Mouse (Mus musculus) fat pad, adult 2 months (tissue): ENCODE results near the gene Bsdc1.
"Not testable (repeated sequence)": the region's sequence is repeated elsewhere in the genome, so short reads cannot be mapped to it uniquely, and the experiment has no call there.

ENCODE experiments used
- DNase-seq: peaks from one replicate; pipeline ENCODE4 v3.0.0-alpha.2; 2011; ENCODE audit warnings: low read depth, low spot score; ENCODE audit errors: extremely low read depth

The Bsdc1 gene

DNA sequence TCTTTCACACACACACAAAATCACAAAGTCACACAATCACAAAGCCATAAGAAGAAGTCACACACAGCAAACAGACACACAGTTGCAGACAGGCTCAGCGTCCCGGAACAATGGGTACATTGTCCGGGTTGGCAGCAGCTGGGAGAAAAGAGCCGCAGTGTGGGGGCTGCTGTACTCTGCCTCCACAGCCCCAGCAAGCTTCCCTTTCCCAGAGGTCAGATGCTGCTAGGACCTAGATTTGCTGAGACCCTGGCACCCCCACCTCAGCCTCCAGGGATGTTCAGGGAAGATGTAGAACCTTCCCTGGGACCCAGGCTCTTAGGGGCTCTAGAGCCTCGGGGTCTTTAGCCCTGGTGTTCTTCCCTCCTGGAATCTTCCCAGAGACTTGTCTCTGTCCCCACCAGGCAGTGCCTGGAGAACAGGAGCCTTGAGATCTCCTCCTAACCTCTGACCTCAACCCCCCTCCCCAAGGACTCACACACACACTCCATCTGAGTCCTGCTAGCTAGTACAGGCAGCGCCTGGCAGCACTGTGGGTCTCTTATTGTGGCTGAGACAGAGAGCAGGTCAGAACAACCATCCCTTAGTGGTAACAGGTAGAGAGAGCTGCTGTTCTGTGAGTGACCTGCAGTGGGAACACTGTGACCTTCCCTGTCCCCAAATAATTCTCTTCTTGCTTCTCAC lies 50.2 kb downstream of the Bsdc1 start:
- DNase-seq, result no peak

DNA sequence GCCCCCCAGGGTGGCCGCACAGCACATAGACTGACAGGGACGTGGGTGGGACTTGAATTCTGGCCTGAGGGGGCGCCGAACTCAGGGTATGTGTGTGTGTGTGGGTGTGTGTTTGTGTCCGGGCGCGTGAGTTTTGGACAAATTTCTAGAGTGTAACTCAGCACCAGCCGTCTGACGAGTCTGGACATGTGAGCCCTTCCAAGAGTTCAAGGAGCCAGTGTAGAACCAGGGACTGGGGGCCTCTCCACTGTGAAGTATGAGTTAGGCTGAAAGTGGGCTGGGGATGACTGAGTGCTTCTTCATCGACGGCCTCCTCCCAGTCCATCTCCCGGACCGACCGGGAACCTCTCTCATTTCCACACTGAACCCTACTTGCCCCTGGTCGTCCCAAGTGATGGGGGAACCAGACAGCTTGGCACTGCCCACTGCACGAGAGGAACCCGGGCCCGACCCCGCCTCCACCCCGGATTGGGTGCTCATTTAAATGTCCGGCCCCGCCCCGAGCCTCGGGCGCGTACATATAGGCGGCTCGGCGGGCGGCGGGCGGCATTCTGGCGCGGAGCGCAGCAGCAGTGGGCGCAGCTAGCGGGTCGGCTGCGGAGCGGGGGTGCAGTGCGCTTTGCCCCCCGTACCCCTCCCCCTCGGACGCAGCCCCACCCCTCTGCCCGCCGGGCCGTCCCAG lies 51.8 kb downstream of the Bsdc1 start, which contains the start of gene Marcksl1:
Gene Marcksl1 (plus strand): TSS at position 496 of the 682 bp plus-strand sequence.
- peak; percentile 40 for DNase-seq

DNA sequence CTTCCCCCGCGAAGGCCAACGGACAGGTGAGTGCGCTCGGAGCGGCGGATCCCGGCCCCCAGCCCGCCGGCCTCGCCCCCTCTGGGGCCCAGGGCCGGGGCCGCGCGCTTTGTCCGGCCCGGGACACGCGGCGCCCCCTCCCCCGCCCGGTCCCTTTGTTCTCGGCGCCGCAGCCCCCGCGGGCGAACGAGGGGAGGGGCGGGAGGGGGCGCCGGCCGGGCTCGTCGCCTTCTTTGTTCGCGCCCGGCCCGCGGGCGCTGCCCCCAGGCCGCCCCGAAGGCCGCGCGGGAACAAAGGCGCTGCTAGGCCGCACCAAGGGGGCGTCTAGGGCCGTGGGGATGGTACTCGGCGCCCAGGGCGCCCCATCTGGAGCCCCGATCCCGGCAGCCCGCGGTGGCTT lies 52.5 kb downstream of the Bsdc1 start:
- DNase-seq, result no peak

DNA sequence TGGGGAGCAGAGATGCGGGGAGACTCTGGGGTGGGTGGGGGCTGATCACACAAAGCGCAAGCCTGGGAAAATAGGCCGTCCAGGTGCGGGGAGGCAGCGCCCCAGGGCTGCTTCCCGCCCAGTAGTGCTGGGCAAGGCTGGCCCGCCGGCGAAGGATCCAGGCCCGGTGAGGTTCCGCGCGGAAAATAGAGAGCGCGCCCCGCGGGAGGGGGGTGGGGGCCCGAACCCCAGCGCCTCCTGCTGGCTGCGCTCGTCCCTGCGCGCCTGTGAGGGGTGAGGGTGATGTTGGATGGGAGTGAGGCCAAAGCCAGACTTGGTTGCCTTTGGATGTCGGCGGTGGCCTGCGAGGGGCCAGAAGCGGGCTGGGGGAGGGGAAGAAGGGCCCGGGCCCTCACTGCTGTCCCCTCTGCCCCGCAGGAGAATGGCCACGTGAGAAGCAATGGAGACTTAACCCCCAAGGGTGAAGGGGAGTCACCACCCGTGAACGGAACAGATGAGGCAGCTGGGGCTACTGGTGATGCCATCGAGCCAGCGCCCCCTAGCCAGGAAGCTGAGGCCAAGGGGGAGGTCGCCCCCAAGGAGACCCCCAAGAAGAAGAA lies 53.0 kb downstream of the Bsdc1 start:
- no peak for DNase-seq

DNA sequence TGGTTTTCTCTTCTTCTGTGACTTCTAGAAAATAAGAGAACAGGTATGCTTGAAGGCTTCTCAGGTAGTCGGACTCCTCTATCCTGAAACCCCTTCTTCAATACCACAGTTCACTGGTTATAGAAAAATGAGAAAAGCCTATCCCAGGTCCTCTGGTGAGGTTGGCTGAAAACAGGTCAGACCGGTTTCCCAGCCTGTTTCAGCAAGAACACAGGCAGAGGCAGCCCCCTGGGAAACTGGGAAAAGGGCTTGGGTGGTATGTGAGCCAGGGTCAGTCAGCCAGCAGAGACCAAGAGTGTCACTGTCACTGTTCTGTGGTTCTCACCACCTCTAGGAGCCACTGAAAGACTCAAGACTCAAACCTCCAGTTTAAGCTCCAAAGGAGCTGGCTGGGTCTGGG lies 55.5 kb downstream of the Bsdc1 start:
- no peak for DNase-seq

DNA sequence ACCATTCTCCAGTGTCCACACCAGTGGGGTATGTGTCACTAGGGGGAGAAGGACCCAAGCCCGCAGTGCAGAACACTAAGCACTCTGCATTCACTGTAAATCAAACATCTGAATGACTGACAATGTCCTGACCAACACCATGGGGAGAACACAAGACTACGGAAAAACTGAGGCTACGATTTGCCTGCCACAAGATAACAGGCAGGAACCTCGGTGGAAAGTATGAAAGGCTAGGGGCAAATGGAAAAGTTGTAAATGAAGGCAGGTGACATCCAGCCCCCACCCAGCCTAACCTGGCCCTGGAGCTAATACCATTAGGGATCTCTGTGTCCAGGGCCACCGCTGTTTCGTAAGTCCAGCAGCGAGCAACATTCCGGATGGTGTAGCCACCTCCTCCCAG lies 57.1 kb downstream of the Bsdc1 start:
- DNase-seq, result no peak

DNA sequence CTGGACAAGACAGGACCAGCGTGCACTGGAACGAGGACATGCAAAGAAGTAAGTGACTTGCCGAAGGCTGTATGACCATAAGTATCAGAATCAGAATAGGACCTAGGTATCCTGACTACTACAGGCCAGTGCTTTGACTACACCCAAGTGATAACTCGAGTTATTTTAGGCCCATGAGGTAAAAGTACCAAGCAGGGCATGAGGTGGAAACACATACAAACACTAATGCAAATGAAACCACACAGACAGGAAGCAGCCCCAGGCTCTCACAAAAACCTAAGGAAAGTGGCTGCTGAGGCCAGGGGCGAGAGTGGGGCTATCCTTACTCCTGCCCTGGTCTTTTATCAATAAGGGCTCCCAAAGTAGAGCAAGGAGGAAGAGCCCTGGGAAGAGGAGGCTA lies 64.0 kb downstream of the Bsdc1 start:
- no peak for DNase-seq

DNA sequence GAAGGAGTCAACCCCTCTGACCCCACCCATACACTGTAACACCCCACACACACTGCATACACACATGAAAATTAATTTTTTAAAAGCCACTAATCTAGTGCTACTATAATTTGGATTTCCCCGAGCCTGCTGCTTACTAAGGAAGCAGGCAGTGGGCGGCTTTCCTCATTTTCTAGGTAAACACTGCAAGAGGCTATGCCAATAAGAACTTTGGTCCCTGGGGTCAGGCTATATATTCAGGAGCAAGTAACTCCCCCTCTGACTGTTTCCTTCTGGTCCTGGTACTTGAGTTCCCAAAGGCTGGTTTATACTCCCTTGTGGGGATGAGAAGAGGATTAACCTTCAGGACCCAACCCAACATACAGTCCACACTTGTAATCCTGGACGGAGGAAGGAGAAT lies 64.5 kb downstream of the Bsdc1 start:
- no peak for DNase-seq

DNA sequence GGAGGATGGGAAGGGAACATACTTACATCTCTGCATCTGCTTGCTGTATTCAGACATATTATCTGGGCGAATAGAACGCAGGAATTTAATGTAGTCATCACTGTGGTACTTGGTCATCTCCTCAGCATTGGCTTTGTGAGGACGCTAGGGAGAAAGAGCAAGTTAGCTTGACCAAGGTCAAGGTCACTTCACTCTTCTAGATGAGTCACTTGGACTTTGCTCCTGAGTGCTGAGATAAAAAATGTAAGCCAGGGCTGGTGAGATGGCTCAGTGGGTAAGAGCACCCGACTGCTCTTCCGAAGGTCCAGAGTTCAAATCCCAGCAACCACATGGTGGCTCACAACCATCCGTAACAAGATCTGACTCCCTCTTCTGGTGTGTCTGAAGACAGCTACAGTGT lies 67.5 kb downstream of the Bsdc1 start:
- not testable (repeated sequence) for DNase-seq
